19 mouse cellular contexts compared by ENCODE assay signal in the genomic region with DNA sequence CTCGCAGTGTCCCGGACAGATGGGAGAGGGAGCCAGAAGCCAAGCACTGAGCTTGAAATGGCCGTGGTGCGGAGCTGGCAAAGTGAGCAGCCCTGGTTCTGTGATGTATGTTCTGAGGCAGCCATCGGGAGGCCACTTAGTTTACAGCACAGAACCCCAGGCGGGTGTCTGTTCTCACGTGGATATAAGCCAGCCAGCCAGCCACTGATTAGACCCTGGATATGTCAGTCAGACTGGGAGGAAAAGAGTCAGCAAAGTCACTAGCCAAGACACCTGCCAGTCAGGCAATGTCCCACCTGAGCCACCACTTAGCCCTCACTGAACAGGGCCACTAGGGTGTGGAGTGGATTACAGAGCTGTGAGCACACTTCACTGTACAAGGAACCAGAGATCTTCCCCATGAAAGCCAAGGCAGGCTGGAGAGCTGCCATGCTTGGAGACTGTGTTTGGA. TPM values are rescaled to one million over a fixed set of nuclear protein-coding genes. Genes with fewer than 3 reads are reported as not detected.
DNase-seq lines count a peak whose midpoint lies in the region; ATAC-seq and TF ChIP-seq lines count a peak whose summit lies in the region.
"Had no signal": no experiment of that assay in that cellular context is flagged by ENCODE, and none has a peak within 500 bp of the region (broad histone marks: within the 10 kb centered on the region; RNA-seq: fewer than 3 reads in every experiment).

No protein-coding gene starts in this region.

- H3K27ac ChIP-seq in heart, postnatal 0 days (ENCODE audit: low read depth) = peak overlapping the region; percentile 46
- H3K27ac ChIP-seq in heart, embryonic 12.5 days (ENCODE audit: poor library complexity, severe bottlenecking) = no peak overlapping the region
- H3K27ac ChIP-seq in lung, embryonic 14.5 days (ENCODE audit: low read depth) = no peak overlapping the region
- no peak overlapping the region for H3K27ac ChIP-seq in kidney, embryonic 16.5 days (ENCODE audit: low read length)
- H3K27ac ChIP-seq: embryonic facial prominence, embryonic 12.5 days; forebrain, embryonic 15.5 days; heart, embryonic 10.5 days; hindbrain, embryonic 10.5 days; midbrain, embryonic 10.5 days; neural tube, embryonic 13.5 days had no signal

- no peaks in the 10 kb centered on the region for H3K27me3 ChIP-seq in heart, postnatal 0 days (ENCODE audit: control insufficient read depth, insufficient read depth, low read length)
- no peaks in the 10 kb centered on the region for H3K27me3 ChIP-seq in heart, embryonic 12.5 days (replicated peaks)
- H3K27me3 ChIP-seq in lung, embryonic 14.5 days (ENCODE audit: insufficient read depth, low read length) = no peaks in the 10 kb centered on the region
- H3K27me3 ChIP-seq in kidney, embryonic 16.5 days (ENCODE audit: insufficient read depth, low read length) = no peaks in the 10 kb centered on the region
- H3K27me3 ChIP-seq: CH12.LX; embryonic facial prominence, embryonic 12.5 days; forebrain, embryonic 15.5 days; neural tube, embryonic 13.5 days had no signal

- no peak overlapping the region for H3K9ac ChIP-seq in heart, postnatal 0 days (replicated peaks; ENCODE audit: low read depth, low read length)
- no peak overlapping the region for H3K9ac ChIP-seq in heart, embryonic 12.5 days
- no peak overlapping the region for H3K9ac ChIP-seq in lung, embryonic 14.5 days
- no peak overlapping the region for H3K9ac ChIP-seq in kidney, embryonic 16.5 days (replicated peaks; ENCODE audit: low read length)
- H3K9ac ChIP-seq: embryonic facial prominence, embryonic 12.5 days; forebrain, embryonic 15.5 days; liver, postnatal 0 days; neural tube, embryonic 13.5 days had no signal

- peak; percentile 42; the same call in 1 of the 2 replicates for ATAC-seq in heart, postnatal 0 days (ENCODE audit: insufficient read depth, low read depth)
- ATAC-seq in heart, embryonic 12.5 days (ENCODE audit: insufficient number of reproducible peaks, low FRiP score) = no peak
- ATAC-seq in lung, embryonic 14.5 days (ENCODE audit: insufficient read depth) = peak; percentile 13; the same call in 1 of the 2 replicates
- peak; percentile 31; the same call in 1 of the 2 replicates for ATAC-seq in megakaryocyte-erythroid progenitor cell, adult 5-6 weeks (replicated peaks; ENCODE audit: low FRiP score, low TSS enrichment, poor library complexity, severe bottlenecking)
- no peak for ATAC-seq in kidney, embryonic 16.5 days (ENCODE audit: low FRiP score, low TSS enrichment)
- ATAC-seq: forebrain, embryonic 15.5 days; liver, postnatal 0 days had no signal

- peaks cover 24% of the 10 kb centered on the region for H3K4me1 ChIP-seq in heart, postnatal 0 days (ENCODE audit: control insufficient read depth, insufficient read depth)
- H3K4me1 ChIP-seq in heart, embryonic 12.5 days (replicated peaks) = peaks cover 63% of the 10 kb centered on the region
- H3K4me1 ChIP-seq in lung, embryonic 14.5 days (ENCODE audit: insufficient read depth) = no peaks in the 10 kb centered on the region
- no peaks in the 10 kb centered on the region for H3K4me1 ChIP-seq in kidney, embryonic 16.5 days (ENCODE audit: insufficient read depth, low read length)

- no peak overlapping the region for H3K4me2 ChIP-seq in heart, postnatal 0 days (ENCODE audit: low read depth, low read length)
- H3K4me2 ChIP-seq in heart, embryonic 12.5 days = no peak overlapping the region
- H3K4me2 ChIP-seq in lung, embryonic 14.5 days = no peak overlapping the region
- no peak overlapping the region for H3K4me2 ChIP-seq in kidney, embryonic 16.5 days (replicated peaks; ENCODE audit: low read depth, low read length)
- H3K4me2 ChIP-seq: embryonic facial prominence, embryonic 12.5 days; forebrain, embryonic 15.5 days; neural tube, embryonic 13.5 days had no signal

- H3K4me3 ChIP-seq in heart, postnatal 0 days (ENCODE audit: low read depth, low read length) = no peak overlapping the region
- H3K4me3 ChIP-seq in heart, embryonic 12.5 days = no peak overlapping the region
- H3K4me3 ChIP-seq in lung, embryonic 14.5 days (ENCODE audit: low read depth, low read length) = no peak overlapping the region
- no peak overlapping the region for H3K4me3 ChIP-seq in kidney, embryonic 16.5 days (ENCODE audit: low read length)
- H3K4me3 ChIP-seq: embryonic facial prominence, embryonic 12.5 days; forebrain, embryonic 15.5 days; heart, embryonic 10.5 days; hindbrain, embryonic 10.5 days; midbrain, embryonic 10.5 days; neural tube, embryonic 13.5 days had no signal

- H3K36me3 ChIP-seq in heart, postnatal 0 days (replicated peaks; ENCODE audit: control insufficient read depth, insufficient read depth, low read length) = no peaks in the 10 kb centered on the region
- H3K36me3 ChIP-seq in heart, embryonic 12.5 days = no peaks in the 10 kb centered on the region
- H3K36me3 ChIP-seq in lung, embryonic 14.5 days (ENCODE audit: insufficient read depth) = no peaks in the 10 kb centered on the region
- H3K36me3 ChIP-seq in kidney, embryonic 16.5 days (ENCODE audit: insufficient read depth, low read length) = no peaks in the 10 kb centered on the region
- H3K36me3 ChIP-seq: embryonic facial prominence, embryonic 12.5 days; forebrain, embryonic 15.5 days; heart, embryonic 10.5 days; hindbrain, embryonic 10.5 days; midbrain, embryonic 10.5 days; neural tube, embryonic 13.5 days had no signal

- no peaks in the 10 kb centered on the region for H3K9me3 ChIP-seq in heart, postnatal 0 days (replicated peaks; ENCODE audit: control insufficient read depth, low read length)
- no peaks in the 10 kb centered on the region for H3K9me3 ChIP-seq in heart, embryonic 12.5 days (replicated peaks)
- H3K9me3 ChIP-seq in lung, embryonic 14.5 days (ENCODE audit: low read depth, low read length) = no peaks in the 10 kb centered on the region
- H3K9me3 ChIP-seq in kidney, embryonic 16.5 days (ENCODE audit: low read length) = no peaks in the 10 kb centered on the region
- H3K9me3 ChIP-seq: embryonic facial prominence, embryonic 12.5 days; forebrain, embryonic 15.5 days; heart, embryonic 10.5 days; hindbrain, embryonic 10.5 days; midbrain, embryonic 10.5 days; neural tube, embryonic 13.5 days had no signal

- TF ChIP-seq EP300 in heart, postnatal 0 days (IDR thresholded peaks at IDR 0.05; ENCODE audit: low read depth) = no peak

- WGBS in heart, postnatal 0 days = 49% methylated on average over 7 of the region's 7 CpGs
- WGBS in heart, embryonic 12.5 days = 61% methylated on average over 7 of the region's 7 CpGs
- 73% methylated on average over 7 of the region's 7 CpGs for WGBS in lung, embryonic 14.5 days
- WGBS in kidney, embryonic 16.5 days = 84% methylated on average over 7 of the region's 7 CpGs

- peak; percentile 8 for DNase-seq in heart, postnatal 0 days (ENCODE audit: low spot score)
- DNase-seq in cerebellum, adult 9-10 months = peak; percentile 65
- no peak for DNase-seq in lung, embryonic 14.5 days
- no peak for DNase-seq in kidney, adult 11 months
- DNase-seq: gastrocnemius, postnatal 10 days; liver; liver, postnatal 0 days; right cerebral cortex, postnatal 4 days; thymus, postnatal 25 days had no signal

- no peak for TF ChIP-seq CTCF in heart, postnatal 0 days (IDR thresholded peaks at IDR 0.05; ENCODE audit: low read depth)
- TF ChIP-seq CTCF in lung, embryonic 14.5 days (IDR thresholded peaks at IDR 0.05; ENCODE audit: low read depth) = no peak

RNA-seq across cellular contexts. Expression of a gene that starts 9.6 kb away (rescaled TPM):
- total RNA-seq in heart, postnatal 0 days (2014; rRNA removed; ENCODE audit: low replicate concordance) = 33.8 and 41.8 TPM in 2 replicates
- polyA plus RNA-seq in heart, postnatal 0 days (2015; fragmentation: Nextera tagmentation; extraction: Ambion mirVana) = 12.2 and 12.3 TPM in 2 replicates
- 14.1 and 16.1 TPM in 2 replicates for polyA plus RNA-seq in heart, embryonic 12.5 days (2016; fragmentation: Nextera tagmentation; extraction: Ambion mirVana)
- 14.1 and 15.0 TPM in 2 replicates for polyA plus RNA-seq in lung, embryonic 14.5 days (2014; fragmentation: Nextera tagmentation; extraction: Ambion mirVana)
- 9.7 and 25.0 TPM in 2 replicates for total RNA-seq in megakaryocyte-erythroid progenitor cell, adult 5-6 weeks (2014; fragmentation: Nextera tagmentation)
- total RNA-seq in megakaryocyte-erythroid progenitor cell, adult 5-6 weeks (2017) = 11.7 and 18.7 TPM in 2 replicates
- 10.9 and 13.0 TPM in 2 replicates for polyA plus RNA-seq in kidney, embryonic 16.5 days (2015; fragmentation: Nextera tagmentation; extraction: Ambion mirVana)
- total RNA-seq: CH12.LX had no signal

Comparison
In these comparisons a context has a peak if more than half of its experiments do, and no peak if none do; other contexts are left out.
1. ATAC-seq: peak in heart, postnatal 0 days (single experiment), lung, embryonic 14.5 days (single experiment) and megakaryocyte-erythroid progenitor cell, adult 5-6 weeks (single experiment); none in heart, embryonic 12.5 days (single experiment) and kidney, embryonic 16.5 days (single experiment).
2. DNase-seq: peak in heart, postnatal 0 days (single experiment) and cerebellum, adult 9-10 months (single experiment); none in lung, embryonic 14.5 days (single experiment) and kidney, adult 11 months (single experiment).